Mouse (Mus musculus) lung, embryonic 15.5 days (tissue): ENCODE results near the gene Krt28. TPM values are rescaled to one million over a fixed set of nuclear protein-coding genes. Genes with fewer than 3 reads are reported as not detected.

Experiments
- ATAC-seq: fragments of 200-750 bp; cut with Nextera tagmentation; 2 replicates; pipeline ENCODE4 v1.8.0; 2017; ENCODE audit warnings: moderate number of reproducible peaks, borderline replicate concordance; ENCODE audit not compliant: low FRiP score, low TSS enrichment; ENCODE audit errors: extremely low read depth
- H3K27ac ChIP-seq: fragments of 300-500 bp; sonication (generic); 2 replicates; pipeline ENCODE4 v1.5.1; 2015; ENCODE audit warnings: moderate library complexity, mild to moderate bottlenecking, inconsistent platforms
- H3K27me3 ChIP-seq: fragments of 300-500 bp; sonication (generic); 2 replicates; pipeline ENCODE4 v1.6.1; 2015; ENCODE audit warnings: inconsistent platforms
- H3K36me3 ChIP-seq: fragments of 300-500 bp; sonication (generic); 2 replicates; pipeline ENCODE4 v1.6.1; 2015; ENCODE audit warnings: inconsistent platforms
- H3K4me1 ChIP-seq: fragments of 300-500 bp; sonication (generic); 2 replicates; pipeline ENCODE4 v1.6.1; 2015; ENCODE audit warnings: inconsistent platforms
- H3K4me2 ChIP-seq: fragments of 300-500 bp; sonication (generic); 2 replicates; pipeline ENCODE4 v1.6.1; 2015; ENCODE audit warnings: inconsistent platforms, mild to moderate bottlenecking, moderate library complexity
- H3K4me3 ChIP-seq: fragments of 300-500 bp; sonication (generic); 2 replicates; pipeline ENCODE4 v1.5.1; 2015; ENCODE audit warnings: mild to moderate bottlenecking, inconsistent platforms
- H3K9ac ChIP-seq: fragments of 300-500 bp; sonication (generic); 2 replicates; pipeline ENCODE4 v1.6.1; 2015; ENCODE audit warnings: inconsistent platforms
- H3K9me3 ChIP-seq: fragments of 300-500 bp; sonication (generic); 2 replicates; pipeline ENCODE4 v1.6.1; 2016; ENCODE audit warnings: inconsistent platforms
- WGBS: fragments of 180-500 bp; shearing (Covaris S2); methylation state at CpG from one replicate; pipeline ENCODE4 v1.1.7; 2015; 5-methylcytosine and 5-hydroxymethylcytosine counted together
- polyA plus RNA-seq: library from polyadenylated mRNA; unstranded; fragments of >200 nt; fragmentation: Nextera tagmentation; extraction: Ambion mirVana; gene quantifications from 2 replicates; pipeline ENCODE4 v1.2.1, GENCODE M21; 2015

Gene Krt28
- 0.15 and 0.25 TPM in 2 replicates for polyA plus RNA-seq

GRCm38 (mm10) chr11:99374803-99375202 is at the start of gene Krt28:
Gene Krt28, minus strand, starts transcription at chr11:99374903.
- 77% methylated on average over 13 of the region's 13 CpGs for WGBS
- Histone ChIP-seq H3K27me3 (no peaks in the 10 kb centered on the region), H3K4me1 (no peaks in the 10 kb centered on the region), H3K36me3 (no peaks in the 10 kb centered on the region), H3K9me3 (no peaks in the 10 kb centered on the region), H3K4me2 (no peak within 1 kb of the TSS), H3K27ac (no peak within 1 kb of the TSS), H3K4me3 (no peak within 1 kb of the TSS), H3K9ac (no peak within 1 kb of the TSS)
- no peak for ATAC-seq

DNA sequence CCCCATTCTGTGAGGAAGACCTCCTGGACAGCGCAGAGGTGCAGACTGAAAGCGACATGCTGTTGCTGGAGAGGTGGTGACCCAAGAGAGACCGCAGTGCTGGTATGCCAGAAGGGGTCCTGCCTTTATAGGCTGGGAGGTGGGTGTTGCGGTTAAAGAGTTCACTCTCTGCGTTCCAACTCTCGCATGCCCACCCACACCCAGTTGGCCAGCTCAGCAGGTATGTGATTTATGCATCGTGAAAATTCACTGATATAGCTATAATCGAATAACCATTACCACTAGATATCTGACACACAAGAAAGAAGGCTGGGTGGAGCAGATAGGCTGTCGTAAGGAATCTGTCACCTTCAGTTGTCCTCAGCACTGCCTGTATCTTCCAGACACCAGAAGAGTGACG is 47.5 kb upstream of the Krt28 start, which contains the start of gene Krt12:
Gene Krt12 (minus strand): TSS at position 101 of the 400 bp plus-strand sequence.
- Histone ChIP-seq H3K27me3 (no peaks in the 10 kb centered on the region), H3K9ac (no peak within 1 kb of the TSS), H3K4me2 (no peak within 1 kb of the TSS), H3K4me1 (no peaks in the 10 kb centered on the region), H3K4me3 (no peak within 1 kb of the TSS), H3K27ac (no peak within 1 kb of the TSS), H3K36me3 (no peaks in the 10 kb centered on the region), H3K9me3 (no peaks in the 10 kb centered on the region)
- ATAC-seq = no peak
- 77% methylated on average over 10 of the region's 10 CpGs for WGBS

- H3K4me2 ChIP-seq = no peak overlapping the region
- H3K9ac ChIP-seq = no peak overlapping the region
- no peak overlapping the region for H3K4me3 ChIP-seq
- H3K9me3 ChIP-seq = no peaks in the 10 kb centered on the region
- H3K27ac ChIP-seq = no peak overlapping the region
- no peaks in the 10 kb centered on the region for H3K27me3 ChIP-seq
- ATAC-seq = no peak
- 36% methylated on average over 10 of the region's 10 CpGs for WGBS
- H3K4me1 ChIP-seq = no peaks in the 10 kb centered on the region
- no peaks in the 10 kb centered on the region for H3K36me3 ChIP-seq
Measured at GRCm38 (mm10) chr11:99420586-99420985, 45.9 kb upstream of the Krt28 start.

DNA sequence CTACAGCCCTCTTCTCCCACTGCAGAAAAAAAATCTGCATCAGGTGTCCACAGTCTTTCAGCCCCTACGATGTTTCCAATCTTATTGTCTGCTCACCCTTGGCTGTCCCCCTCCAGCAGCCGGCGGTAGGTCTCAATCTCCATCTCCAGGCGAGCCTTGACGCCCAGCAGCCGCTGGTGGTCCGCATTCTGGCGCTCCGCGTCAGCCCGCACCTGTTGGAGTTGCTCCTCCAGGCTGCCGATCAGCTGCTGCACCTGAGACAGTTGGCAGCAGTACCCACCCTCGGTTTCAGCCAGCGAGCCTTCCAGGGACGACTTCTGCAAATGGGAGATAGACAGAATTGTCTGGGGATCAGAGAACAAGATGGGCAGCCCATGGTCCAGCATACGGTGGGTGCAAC is 43.1 kb upstream of the Krt28 start:
- Histone ChIP-seq H3K4me1 (no peaks in the 10 kb centered on the region), H3K36me3 (no peaks in the 10 kb centered on the region), H3K4me2 (no peak overlapping the region), H3K4me3 (no peak overlapping the region), H3K27ac (no peak overlapping the region), H3K9me3 (no peaks in the 10 kb centered on the region), H3K27me3 (no peaks in the 10 kb centered on the region), H3K9ac (no peak overlapping the region)
- WGBS = 58% methylated on average over 16 of the region's 16 CpGs
- no peak for ATAC-seq

DNA sequence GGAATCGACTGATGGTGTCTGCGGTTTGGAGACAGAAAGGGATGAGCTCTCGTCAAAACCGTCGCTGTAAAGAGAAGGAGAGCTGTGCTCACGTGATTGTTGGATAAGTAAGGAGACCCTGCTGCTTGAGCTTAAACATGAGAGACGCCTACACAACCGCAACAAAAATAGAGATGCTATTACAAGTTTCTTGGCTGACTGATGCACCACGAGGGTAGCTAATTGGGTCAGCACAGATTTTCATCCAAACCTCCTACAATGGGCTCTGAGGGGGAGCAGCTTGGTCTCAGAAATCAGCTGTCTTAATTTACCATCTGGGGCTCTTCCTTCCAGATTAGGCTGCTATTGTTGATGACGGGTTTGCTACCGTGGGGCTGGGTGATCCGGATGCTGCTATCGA is 42.2 kb upstream of the Krt28 start:
- Histone ChIP-seq H3K4me1 (no peaks in the 10 kb centered on the region), H3K36me3 (no peaks in the 10 kb centered on the region), H3K4me3 (no peak overlapping the region), H3K9me3 (no peaks in the 10 kb centered on the region), H3K27ac (no peak overlapping the region), H3K9ac (no peak overlapping the region), H3K27me3 (no peaks in the 10 kb centered on the region), H3K4me2 (no peak overlapping the region)
- no peak for ATAC-seq
- WGBS = 80% methylated on average over 13 of the region's 13 CpGs

DNA sequence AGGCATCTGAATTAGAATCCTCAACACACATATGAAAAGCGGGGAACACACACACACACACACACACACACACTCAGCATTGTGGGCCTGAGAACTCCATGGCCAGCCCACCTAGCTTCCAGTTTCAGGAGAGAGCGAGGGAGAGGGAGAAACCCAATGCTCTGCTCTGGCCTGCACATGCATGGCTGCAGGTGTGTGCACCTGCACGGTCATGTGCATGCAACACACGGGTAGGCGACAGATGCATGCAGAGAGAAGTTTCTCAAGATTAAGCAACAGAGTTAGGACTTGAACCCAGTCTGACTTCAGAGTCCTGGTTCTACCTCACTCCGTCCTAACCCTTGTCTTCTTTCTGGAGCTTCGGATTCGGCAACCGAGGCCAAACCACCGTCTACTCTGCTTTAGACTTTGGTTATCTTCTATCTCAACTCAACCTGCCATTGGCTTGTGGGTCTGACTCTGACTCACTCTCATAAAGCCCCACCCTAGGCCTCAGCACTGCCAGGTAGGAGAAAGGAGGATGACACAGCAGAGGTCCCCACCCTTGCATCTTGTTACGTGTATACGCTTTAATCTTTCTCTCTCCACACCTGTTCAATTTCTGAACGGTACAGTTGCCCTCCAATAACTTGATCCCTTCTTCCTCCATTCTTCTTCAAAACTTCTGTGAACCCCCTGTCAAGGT is 39.9 kb upstream of the Krt28 start:
- no peak for ATAC-seq
- WGBS = 85% methylated on average over 13 of the region's 13 CpGs

DNA sequence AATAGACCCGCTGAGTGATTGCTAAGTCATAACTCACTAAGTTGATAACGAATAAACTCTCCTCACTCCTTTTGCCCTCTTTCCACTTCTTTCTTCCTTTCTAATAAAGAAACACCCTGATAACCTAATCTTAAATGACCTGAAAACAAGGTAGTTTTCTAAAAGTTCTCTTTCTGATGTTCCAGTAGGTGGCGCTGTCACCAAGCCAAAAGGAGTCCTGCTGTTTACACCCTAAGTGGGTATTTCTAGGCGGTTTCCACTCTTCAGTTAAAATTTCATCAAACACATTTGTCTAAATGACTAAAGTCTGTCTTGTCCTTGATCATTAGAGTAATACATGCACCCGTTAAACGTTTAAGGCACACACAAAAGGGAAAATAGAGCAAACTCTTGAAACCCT is 38.5 kb upstream of the Krt28 start:
- Histone ChIP-seq H3K9me3 (no peaks in the 10 kb centered on the region), H3K9ac (no peak overlapping the region)

More for the DNA sequence above, 39.9 kb upstream of the Krt28 start:
- no peak overlapping the region for H3K4me2 ChIP-seq
- H3K4me1 ChIP-seq = no peaks in the 10 kb centered on the region
- H3K4me3 ChIP-seq = no peak overlapping the region
- H3K9ac ChIP-seq = no peak overlapping the region
- H3K27ac ChIP-seq = no peak overlapping the region
- no peaks in the 10 kb centered on the region for H3K36me3 ChIP-seq
- H3K9me3 ChIP-seq = no peaks in the 10 kb centered on the region
- no peaks in the 10 kb centered on the region for H3K27me3 ChIP-seq

DNA sequence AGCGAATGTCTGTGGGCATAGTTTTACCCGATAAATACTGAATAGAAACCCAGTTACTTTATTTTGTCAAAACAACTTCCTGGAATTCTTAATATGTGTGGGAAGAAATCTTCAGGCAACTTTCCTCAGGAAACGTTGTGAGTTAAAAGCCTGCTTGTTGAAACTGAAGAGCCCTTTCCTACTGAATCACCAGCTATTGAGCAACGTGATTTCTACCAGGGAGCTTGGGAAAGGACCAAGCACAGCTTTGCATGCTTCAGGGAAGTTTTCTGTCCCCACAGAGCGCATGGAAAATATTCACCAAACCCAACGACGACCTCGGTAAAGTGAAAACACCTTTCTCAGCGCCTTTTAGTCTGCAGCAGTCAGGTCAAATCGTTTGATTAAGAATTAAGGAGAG is 31.5 kb upstream of the Krt28 start:
- no peaks in the 10 kb centered on the region for H3K9me3 ChIP-seq
- H3K4me1 ChIP-seq = no peaks in the 10 kb centered on the region
- no peak for ATAC-seq
- H3K9ac ChIP-seq = no peak overlapping the region
- H3K36me3 ChIP-seq = no peaks in the 10 kb centered on the region
- H3K4me2 ChIP-seq = no peak overlapping the region
- no peak overlapping the region for H3K4me3 ChIP-seq
- no peaks in the 10 kb centered on the region; the same call in 1 of the 2 replicates for H3K27me3 ChIP-seq
- 61% methylated on average over 10 of the region's 10 CpGs for WGBS
- H3K27ac ChIP-seq = no peak overlapping the region

More for the DNA sequence above, 38.5 kb upstream of the Krt28 start:
- Histone ChIP-seq H3K4me1 (no peaks in the 10 kb centered on the region), H3K27ac (no peak overlapping the region), H3K4me2 (no peak overlapping the region), H3K27me3 (no peaks in the 10 kb centered on the region), H3K4me3 (no peak overlapping the region), H3K36me3 (no peaks in the 10 kb centered on the region)
- no peak for ATAC-seq
- 19% methylated on average over 6 of the region's 6 CpGs for WGBS

GRCm38 (mm10) chr11:99399956-99400549 is 25.4 kb upstream of the Krt28 start:
- Histone ChIP-seq H3K36me3 (no peaks in the 10 kb centered on the region), H3K27ac (no peak overlapping the region), H3K9ac (no peak overlapping the region), H3K9me3 (no peaks in the 10 kb centered on the region), H3K4me2 (no peak overlapping the region), H3K4me1 (no peaks in the 10 kb centered on the region), H3K4me3 (no peak overlapping the region), H3K27me3 (peaks cover 9% of the 10 kb centered on the region; the same call in 1 of the 2 replicates)
- 78% methylated on average over 13 of the region's 13 CpGs for WGBS
- ATAC-seq = no peak

DNA sequence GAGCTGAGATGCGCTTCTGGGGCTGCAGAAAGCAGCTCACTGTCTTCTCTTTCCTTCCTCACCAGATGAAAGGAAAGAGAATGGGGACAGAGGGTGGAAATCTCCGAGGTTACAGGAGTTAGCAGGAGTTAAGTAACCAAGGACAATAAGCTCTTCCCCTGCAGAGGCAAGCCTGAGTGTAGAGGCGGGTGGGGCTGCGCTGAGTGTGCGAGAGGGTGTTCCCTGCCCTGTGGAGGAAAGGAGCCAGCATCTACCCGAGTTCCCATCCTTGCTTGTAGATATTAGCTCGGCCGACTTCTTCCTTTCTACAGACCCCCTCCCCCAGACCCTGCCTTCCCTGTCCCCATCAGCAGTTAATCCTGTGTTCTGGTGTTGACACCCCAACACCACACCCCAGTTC is 24.1 kb upstream of the Krt28 start:
- no peaks in the 10 kb centered on the region for H3K4me1 ChIP-seq
- H3K9ac ChIP-seq = no peak overlapping the region
- H3K4me3 ChIP-seq = no peak overlapping the region
- H3K36me3 ChIP-seq = no peaks in the 10 kb centered on the region
- H3K27me3 ChIP-seq = peaks cover 9% of the 10 kb centered on the region; the same call in 1 of the 2 replicates
- ATAC-seq = no peak
- H3K4me2 ChIP-seq = no peak overlapping the region
- 61% methylated on average over 8 of the region's 8 CpGs for WGBS
- no peaks in the 10 kb centered on the region for H3K9me3 ChIP-seq
- H3K27ac ChIP-seq = no peak overlapping the region

DNA sequence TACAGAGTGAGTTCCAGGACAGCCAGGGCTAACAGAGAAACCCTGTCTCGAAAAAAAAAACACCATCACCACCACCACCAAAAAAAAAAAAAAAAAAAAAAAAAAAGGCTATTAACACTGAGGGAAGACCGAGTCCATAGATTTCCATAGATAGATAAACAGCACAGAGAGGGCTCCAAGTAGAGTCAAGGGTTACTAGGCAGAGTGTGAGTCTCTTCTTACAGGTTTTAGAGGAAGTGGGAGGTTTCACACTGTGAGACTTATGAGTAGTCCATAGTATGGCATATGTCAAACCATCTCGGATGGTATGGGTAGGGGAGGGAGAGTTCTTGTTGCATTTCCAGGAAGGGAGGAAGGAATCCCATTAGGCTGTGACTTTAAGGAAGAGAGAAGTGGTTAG is 23.4 kb upstream of the Krt28 start:
- H3K4me1 ChIP-seq = no peaks in the 10 kb centered on the region
- H3K4me2 ChIP-seq = no peak overlapping the region
- peaks cover 9% of the 10 kb centered on the region; the same call in 1 of the 2 replicates for H3K27me3 ChIP-seq
- H3K4me3 ChIP-seq = no peak overlapping the region
- no peak for ATAC-seq
- 60% methylated on average over 3 of the region's 3 CpGs for WGBS
- H3K27ac ChIP-seq = no peak overlapping the region
- H3K9ac ChIP-seq = no peak overlapping the region
- H3K9me3 ChIP-seq = no peaks in the 10 kb centered on the region
- H3K36me3 ChIP-seq = no peaks in the 10 kb centered on the region

DNA sequence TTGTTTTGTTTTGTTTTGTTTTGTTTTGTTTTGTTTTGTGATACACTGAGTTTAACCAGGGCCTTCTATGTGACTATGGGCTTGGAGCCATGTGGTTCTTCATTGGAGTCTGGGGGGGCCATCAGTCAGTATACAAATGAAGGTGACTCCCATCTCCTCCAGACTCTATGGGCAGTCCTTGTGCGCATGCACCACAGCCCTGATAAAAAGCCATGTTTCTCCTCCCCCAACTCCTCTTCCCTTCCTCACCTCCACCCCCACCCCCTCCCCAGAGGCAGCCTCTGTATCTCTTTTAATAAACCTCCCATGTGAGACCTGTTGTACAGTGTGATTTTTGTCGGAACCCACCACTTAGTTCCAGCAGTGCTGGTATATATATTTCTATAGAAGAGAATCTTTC is 22.0 kb upstream of the Krt28 start:
- WGBS = 82% methylated on average over 2 of the region's 2 CpGs
- H3K9me3 ChIP-seq = no peaks in the 10 kb centered on the region

More for the DNA sequence above, 22.0 kb upstream of the Krt28 start:
- no peak for ATAC-seq
- Histone ChIP-seq H3K36me3 (no peaks in the 10 kb centered on the region), H3K9ac (no peak overlapping the region), H3K27me3 (peaks cover 9% of the 10 kb centered on the region; the same call in 1 of the 2 replicates), H3K4me1 (no peaks in the 10 kb centered on the region), H3K4me3 (no peak overlapping the region), H3K4me2 (no peak overlapping the region), H3K27ac (no peak overlapping the region)
